Mouse (Mus musculus): ENCODE measurements at regions not wholly inside any gene's neighbourhood (a gene's known extent, or its start where the extent isn't known, plus 50 kb on each side); places are given as distances from the start of the nearest gene placed in this dataset.

- no peak for ATAC-seq (replicated peaks; ENCODE audit: insufficient number of reproducible peaks, low FRiP score, low TSS enrichment, poor library complexity, severe bottlenecking)
Measured at GRCm38 (mm10) chr3:149233691-149234131, 243.4 kb upstream of the Adgrl2 start.

- no peak for ATAC-seq (replicated peaks; ENCODE audit: insufficient number of reproducible peaks, low FRiP score, low TSS enrichment, poor library complexity, severe bottlenecking)
Measured at GRCm38 (mm10) chr3:149233191-149233641, 242.9 kb upstream of the Adgrl2 start.

- no peak for ATAC-seq (replicated peaks; ENCODE audit: insufficient number of reproducible peaks, low FRiP score, low TSS enrichment, poor library complexity, severe bottlenecking)
Measured at GRCm38 (mm10) chr3:149231346-149231745, 241.0 kb upstream of the Adgrl2 start.

- ATAC-seq (replicated peaks; ENCODE audit: insufficient number of reproducible peaks, low FRiP score, low TSS enrichment, poor library complexity, severe bottlenecking) = no peak
Measured at GRCm38 (mm10) chr3:149227556-149227955, 237.2 kb upstream of the Adgrl2 start.

GRCm38 (mm10) chr3:149226723-149227122 lies 236.4 kb upstream of the Adgrl2 start:
- no peak for ATAC-seq (replicated peaks; ENCODE audit: insufficient number of reproducible peaks, low FRiP score, low TSS enrichment, poor library complexity, severe bottlenecking)

GRCm38 (mm10) chr3:149225684-149226083 lies 235.3 kb upstream of the Adgrl2 start:
- no peak for ATAC-seq (replicated peaks; ENCODE audit: insufficient number of reproducible peaks, low FRiP score, low TSS enrichment, poor library complexity, severe bottlenecking)

GRCm38 (mm10) chr3:149224271-149224670 lies 233.9 kb upstream of the Adgrl2 start:
- no peak for ATAC-seq (replicated peaks; ENCODE audit: insufficient number of reproducible peaks, low FRiP score, low TSS enrichment, poor library complexity, severe bottlenecking)

GRCm38 (mm10) chr3:149223776-149224175 lies 233.4 kb upstream of the Adgrl2 start:
- ATAC-seq (replicated peaks; ENCODE audit: insufficient number of reproducible peaks, low FRiP score, low TSS enrichment, poor library complexity, severe bottlenecking) = no peak

GRCm38 (mm10) chr3:149220958-149221357 lies 230.6 kb upstream of the Adgrl2 start:
- ATAC-seq (replicated peaks; ENCODE audit: insufficient number of reproducible peaks, low FRiP score, low TSS enrichment, poor library complexity, severe bottlenecking) = no peak

GRCm38 (mm10) chr3:149220304-149220951 lies 230.1 kb upstream of the Adgrl2 start:
- no peak for ATAC-seq (replicated peaks; ENCODE audit: insufficient number of reproducible peaks, low FRiP score, low TSS enrichment, poor library complexity, severe bottlenecking)

GRCm38 (mm10) chr3:149219381-149220303 lies 229.3 kb upstream of the Adgrl2 start:
- no peak for ATAC-seq (replicated peaks; ENCODE audit: insufficient number of reproducible peaks, low FRiP score, low TSS enrichment, poor library complexity, severe bottlenecking)

GRCm38 (mm10) chr3:149217916-149218803 lies 227.8 kb upstream of the Adgrl2 start:
- ATAC-seq (replicated peaks; ENCODE audit: insufficient number of reproducible peaks, low FRiP score, low TSS enrichment, poor library complexity, severe bottlenecking) = no peak

GRCm38 (mm10) chr3:149216759-149217400 lies 226.5 kb upstream of the Adgrl2 start:
- ATAC-seq (replicated peaks; ENCODE audit: insufficient number of reproducible peaks, low FRiP score, low TSS enrichment, poor library complexity, severe bottlenecking) = no peak

GRCm38 (mm10) chr3:149215691-149216090 lies 225.3 kb upstream of the Adgrl2 start:
- ATAC-seq (replicated peaks; ENCODE audit: insufficient number of reproducible peaks, low FRiP score, low TSS enrichment, poor library complexity, severe bottlenecking) = no peak

- no peak for ATAC-seq (replicated peaks; ENCODE audit: insufficient number of reproducible peaks, low FRiP score, low TSS enrichment, poor library complexity, severe bottlenecking)
Measured at GRCm38 (mm10) chr3:149211909-149212308, 221.6 kb upstream of the Adgrl2 start.

GRCm38 (mm10) chr3:149209260-149209659 lies 218.9 kb upstream of the Adgrl2 start:
- ATAC-seq (replicated peaks; ENCODE audit: insufficient number of reproducible peaks, low FRiP score, low TSS enrichment, poor library complexity, severe bottlenecking) = no peak

GRCm38 (mm10) chr3:149203451-149203850 lies 213.1 kb upstream of the Adgrl2 start:
- no peak for ATAC-seq (replicated peaks; ENCODE audit: insufficient number of reproducible peaks, low FRiP score, low TSS enrichment, poor library complexity, severe bottlenecking)

- ATAC-seq (replicated peaks; ENCODE audit: insufficient number of reproducible peaks, low FRiP score, low TSS enrichment, poor library complexity, severe bottlenecking) = no peak
Measured at GRCm38 (mm10) chr3:149196477-149197185, 206.3 kb upstream of the Adgrl2 start.
